Mouse (Mus musculus) layer of hippocampus, adult 18-20 months (tissue): ENCODE results near the gene Lcmt1. TPM values are rescaled to one million over a fixed set of nuclear protein-coding genes. Genes with fewer than 3 reads are reported as not detected.

Experiments
- DNase-seq, 2 experiments: peaks; one replicate each; pipeline ENCODE4 v3.0.0; 2022; ENCODE audit warnings: low spot score in 2 of 2
- total RNA-seq, 2 experiments: library from RNA; stranded (reverse); gene quantifications; 2 replicates each; pipeline ENCODE4 v1.2.3; 2021

Lcmt1 gene
- total RNA-seq, 2 experiments from 2014 or later = 87.2 to 98.6 TPM

GRCm38 (mm10) chr7:123452551-123452950 is 83.0 kb downstream of the Lcmt1 start:
- DNase-seq = no peak

- DNase-seq = no peak
Observed at GRCm38 (mm10) chr7:123453066-123453465, 83.5 kb downstream of the Lcmt1 start.

- no peak for DNase-seq
Observed at GRCm38 (mm10) chr7:123455088-123455487, 85.5 kb downstream of the Lcmt1 start.

GRCm38 (mm10) chr7:123458309-123458708 is 88.7 kb downstream of the Lcmt1 start:
- DNase-seq = no peak

- no peak for DNase-seq
Observed at GRCm38 (mm10) chr7:123459247-123459646, 89.7 kb downstream of the Lcmt1 start.

GRCm38 (mm10) chr7:123461316-123461715 is 91.7 kb downstream of the Lcmt1 start:
- DNase-seq = no peak

GRCm38 (mm10) chr7:123462070-123462501 is 92.5 kb downstream of the Lcmt1 start, which contains the start of gene Aqp8:
TSS of gene Aqp8 (plus strand) at chr7:123462291.
- no peak for DNase-seq

GRCm38 (mm10) chr7:123463569-123463968 is 94.0 kb downstream of the Lcmt1 start:
- DNase-seq = no peak

GRCm38 (mm10) chr7:123465692-123466387 is 96.3 kb downstream of the Lcmt1 start:
- DNase-seq = peak; percentile 39 to 77

GRCm38 (mm10) chr7:123467961-123468360 is 98.4 kb downstream of the Lcmt1 start:
- DNase-seq = no peak

Other genes starting within 250 kb of the Lcmt1 start
- 10 to 100 TPM; 43.4 to 47.1 TPM for gene Tnrc6a, start 245.9 kb upstream of the Lcmt1 start, total RNA-seq
- 1 to 10 TPM in 1 of 2 experiments, under 1 TPM in 1; 0.58 to 1.4 TPM for gene Slc5a11, start 155.0 kb upstream of the Lcmt1 start, total RNA-seq
- gene Arhgap17, start 131 bp downstream of the Lcmt1 start, total RNA-seq = 10 to 100 TPM; 24.5 to 25.2 TPM
- gene Aqp8, start 92.5 kb downstream of the Lcmt1 start, total RNA-seq = not detected
- gene Zkscan2, start 130.7 kb downstream of the Lcmt1 start, total RNA-seq = 10 to 100 TPM; 16.0 to 17.3 TPM